Mouse (Mus musculus): ENCODE results near the gene Ifna9.
"Not testable (repeated sequence)": the region's sequence is repeated elsewhere in the genome, so short reads cannot be mapped to it uniquely, and the experiment has no call there.

Gene Ifna9

GRCm38 (mm10) chr4:88592285-88592684 lies at the start of gene Ifna9:
TSS of gene Ifna9 (minus strand) at chr4:88592385.
- no peak for DNase-seq

GRCm38 (mm10) chr4:88641077-88641831 lies 49.1 kb upstream of the Ifna9 start:
- peak; percentile 82 for DNase-seq

- DNase-seq = no peak
Observed at GRCm38 (mm10) chr4:88640704-88641076, 48.5 kb upstream of the Ifna9 start.

- DNase-seq = no peak
Observed at GRCm38 (mm10) chr4:88634311-88634710, 42.1 kb upstream of the Ifna9 start, which contains the start of gene C87499. TSS of gene C87499 (minus strand) at chr4:88634411.

GRCm38 (mm10) chr4:88603276-88603675 lies 11.1 kb upstream of the Ifna9 start, which contains the start of gene Ifna12:
TSS of gene Ifna12 (minus strand) at chr4:88603376.
- DNase-seq = no peak

GRCm38 (mm10) chr4:88571698-88572097 lies 20.5 kb downstream of the Ifna9 start, which contains the start of gene Ifna14:
TSS of gene Ifna14 (minus strand) at chr4:88571798.
- no peak for DNase-seq

GRCm38 (mm10) chr4:88561791-88562190 lies 30.4 kb downstream of the Ifna9 start:
- peak; percentile 78 for DNase-seq

GRCm38 (mm10) chr4:88558145-88558544 lies 34.0 kb downstream of the Ifna9 start, which contains the start of gene Ifna15:
TSS of gene Ifna15 (minus strand) at chr4:88558245.
- DNase-seq = not testable (repeated sequence)

GRCm38 (mm10) chr4:88550161-88550945 lies 41.8 kb downstream of the Ifna9 start:
- peak; percentile 46 for DNase-seq

GRCm38 (mm10) chr4:88547986-88548385 lies 44.2 kb downstream of the Ifna9 start:
- peak; percentile 33 for DNase-seq

- DNase-seq = no peak
Observed at GRCm38 (mm10) chr4:88543649-88544234, 48.4 kb downstream of the Ifna9 start.
